Mouse (Mus musculus) monocyte, adult 5-6 weeks (primary cell): ENCODE results near the gene Etv4. TPM values are rescaled to one million over a fixed set of nuclear protein-coding genes. Genes with fewer than 3 reads are reported as not detected.
A peak's percentile ranks its signal among the peaks of the same experiment; 100 is the strongest.

Experiments used
- ATAC-seq: fragments of 153-309, 156-312 bp; replicated peaks from 2 replicates; pipeline ENCODE4 v1.8.0; 2017; ENCODE audit warnings: mild to moderate bottlenecking; ENCODE audit not compliant: low TSS enrichment, insufficient number of reproducible peaks, severe bottlenecking, poor library complexity, low FRiP score
- total RNA-seq: library from RNA; stranded (forward); fragments of 200-1000, 200-491, 200-594 nt; gene quantifications from 3 replicates; pipeline ENCODE4 v1.2.3, GENCODE M21; 2017

The Etv4 gene
- total RNA-seq, 1 experiment from 2014 or later, result not detected

- ATAC-seq, result peak; percentile 98
Observed at GRCm38 (mm10) chr11:101732518-101733440, 52.4 kb downstream of the Etv4 start, which contains the start of gene Dhx8. Gene Dhx8 (plus strand): TSS chr11:101732919.

GRCm38 (mm10) chr11:101729308-101729707, 55.9 kb downstream of the Etv4 start:
- no peak for ATAC-seq

GRCm38 (mm10) chr11:101726765-101727164, 58.4 kb downstream of the Etv4 start:
- no peak for ATAC-seq

- no peak for ATAC-seq
Observed at GRCm38 (mm10) chr11:101725043-101725442, 60.1 kb downstream of the Etv4 start.

- ATAC-seq, result no peak
Observed at GRCm38 (mm10) chr11:101719986-101720520, 65.1 kb downstream of the Etv4 start.

Other genes with a start within 250 kb of the Etv4 start
- gene Brca1, start 233.4 kb downstream of the Etv4 start, total RNA-seq, result 2.9 to 8.0 TPM (median 5.2 TPM) in 3 replicates
- 67.9 to 104 TPM (median 83.1 TPM) in 3 replicates for gene Nbr1, start 233.2 kb downstream of the Etv4 start, total RNA-seq
- 10.7 to 18.1 TPM (median 15.4 TPM) in 3 replicates for gene Tmem106a, start 203.1 kb downstream of the Etv4 start, total RNA-seq
- not detected in 3 replicates for gene Gm11634, start 186.1 kb downstream of the Etv4 start, total RNA-seq
- gene Rdm1, start 158.2 kb downstream of the Etv4 start, total RNA-seq, result 9.4 to 22.4 TPM (median 18.2 TPM) in 3 replicates
- gene Arl4d, start 119.8 kb downstream of the Etv4 start, total RNA-seq, result 19.6 to 120 TPM (median 27.2 TPM) in 3 replicates
- 45.9 to 64.3 TPM (median 49.0 TPM) in 3 replicates for gene Dhx8, start 52.5 kb downstream of the Etv4 start, total RNA-seq
- not detected in 3 replicates for gene Meox1, start 109.0 kb upstream of the Etv4 start, total RNA-seq
- gene Sost, start 181.6 kb upstream of the Etv4 start, total RNA-seq, result not detected in 3 replicates
- gene Cfap97d1, start 198.9 kb upstream of the Etv4 start, total RNA-seq, result 2.4 TPM in 1 of 3 replicates, not detected in the others
- 32.4 to 36.2 TPM (median 35.3 TPM) in 3 replicates for gene Dusp3, start 201.6 kb upstream of the Etv4 start, total RNA-seq
- gene Mpp3, start 243.1 kb upstream of the Etv4 start, total RNA-seq, result not detected in 3 replicates